Mouse (Mus musculus) thymus, postnatal 36 days (tissue): ENCODE measurements at regions not wholly inside any gene's neighbourhood (a gene's known extent, or its start where the extent isn't known, plus 50 kb on each side); places are given as distances from the start of the nearest gene placed in this dataset.

Experiments used
- DNase-seq, 2 experiments: peaks; one replicate each; pipeline ENCODE4 v3.0.0; 2022; ENCODE audit warnings: mixed read lengths in 2 of 2

DNA sequence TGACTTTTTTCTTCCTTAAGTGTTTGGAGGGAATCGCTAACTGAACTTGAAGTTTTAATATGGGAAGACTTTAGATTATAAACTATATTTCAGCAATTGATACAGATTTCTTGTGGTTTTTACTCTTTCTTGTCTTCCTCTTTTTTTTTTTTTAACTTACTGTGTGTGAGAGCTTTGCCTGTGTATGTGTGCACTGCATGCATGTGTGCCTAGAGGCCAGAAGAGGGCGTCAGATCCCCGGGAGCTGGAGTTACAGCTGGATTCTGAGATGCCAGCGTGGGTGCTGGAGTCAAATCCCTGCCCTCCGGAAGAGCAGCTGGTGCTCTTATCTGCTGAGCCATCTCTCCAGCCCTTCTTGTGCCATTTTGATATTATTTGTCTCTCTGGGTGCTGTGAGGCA lies 129.6 kb downstream of the Trim33 start:
- DNase-seq, result no peak

DNA sequence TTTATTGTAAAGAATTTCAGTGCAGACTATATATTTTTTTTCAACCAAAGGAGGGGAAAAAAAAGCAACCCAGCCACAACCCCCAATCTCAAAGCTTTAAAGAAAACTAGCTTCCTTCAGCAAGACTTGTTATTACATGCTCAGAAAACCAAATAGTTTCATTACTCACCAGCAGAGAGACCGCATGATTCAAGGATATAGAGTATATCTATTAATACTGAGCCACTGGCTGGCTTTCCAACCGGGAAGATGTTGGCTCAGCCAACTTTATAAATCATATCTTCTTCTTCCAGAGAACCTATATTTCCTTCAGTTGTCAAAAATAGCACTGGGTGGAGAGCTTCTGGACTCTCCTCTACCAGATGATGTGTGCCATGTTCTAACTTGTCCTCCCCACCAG lies 133.2 kb downstream of the Trim33 start:
- DNase-seq, result no peak

DNA sequence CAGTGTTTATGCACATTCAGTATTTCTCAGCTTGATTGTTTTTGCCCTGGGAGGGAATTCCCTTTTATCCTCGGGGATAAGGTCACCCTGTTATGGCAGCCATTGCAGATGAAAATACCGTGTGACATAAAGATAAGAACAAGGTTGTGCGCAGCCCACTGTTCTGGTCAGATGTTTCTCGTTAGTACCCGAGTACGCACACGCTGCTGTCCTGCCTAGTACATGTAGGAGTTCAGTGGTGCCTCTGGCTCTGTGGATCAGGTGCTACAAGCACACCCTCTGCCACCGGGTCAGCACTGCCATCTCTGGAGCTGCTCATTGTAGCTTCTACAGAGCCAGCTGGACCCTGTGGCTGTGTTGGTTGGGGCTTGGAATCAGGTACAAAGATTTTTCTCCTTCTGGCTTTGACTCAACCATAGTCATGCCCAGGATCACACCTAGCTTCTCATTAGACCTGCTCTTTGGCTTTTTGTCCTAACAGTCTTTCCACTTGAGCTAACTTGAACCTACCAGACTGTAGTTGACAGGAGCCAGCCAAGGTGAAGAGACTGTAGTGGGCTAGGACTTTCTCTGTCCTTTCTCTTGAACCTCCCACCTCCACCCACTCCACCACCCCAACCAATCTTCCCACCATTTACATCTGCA lies 136.1 kb downstream of the Trim33 start:
- DNase-seq, result no peak

DNA sequence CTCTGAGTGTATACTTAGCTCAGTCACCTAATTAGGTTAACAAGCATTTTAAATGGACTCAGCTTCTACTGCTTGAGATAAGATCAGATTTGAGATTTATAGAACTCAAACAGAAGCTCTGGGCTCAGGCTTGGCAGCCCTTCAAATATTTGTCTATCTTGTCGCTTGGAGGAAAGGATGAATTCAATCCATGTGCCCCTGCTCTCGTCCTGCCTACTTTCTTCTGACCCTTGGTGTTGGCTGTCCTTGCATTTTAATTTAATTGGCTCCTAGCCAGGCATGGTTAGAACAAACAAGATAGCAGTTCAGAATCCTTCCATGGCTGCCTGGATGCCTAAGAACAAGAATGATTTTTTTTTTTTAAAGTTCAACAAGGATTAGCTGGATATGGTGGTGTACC lies 137.2 kb downstream of the Trim33 start:
- DNase-seq, result no peak

DNA sequence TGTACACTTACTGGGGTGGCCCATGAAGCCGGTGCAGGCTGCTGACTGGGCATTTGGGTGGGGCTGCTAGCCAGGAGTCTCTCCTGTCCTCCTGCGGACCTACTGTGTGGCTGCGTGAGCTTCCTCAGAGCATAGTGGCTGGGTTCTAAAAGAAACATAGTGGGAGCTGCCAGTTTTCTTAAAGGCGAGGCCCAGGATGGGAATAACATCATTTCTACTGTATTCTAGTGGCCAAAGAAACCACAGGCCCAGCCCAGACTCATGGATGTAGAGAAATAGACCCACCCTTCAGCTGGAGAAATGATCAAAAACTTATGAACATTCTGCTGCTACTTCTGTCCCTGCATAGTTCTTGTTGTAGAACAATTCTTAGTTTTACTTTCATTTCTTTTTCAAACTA lies 138.7 kb downstream of the Trim33 start:
- no peak for DNase-seq

DNA sequence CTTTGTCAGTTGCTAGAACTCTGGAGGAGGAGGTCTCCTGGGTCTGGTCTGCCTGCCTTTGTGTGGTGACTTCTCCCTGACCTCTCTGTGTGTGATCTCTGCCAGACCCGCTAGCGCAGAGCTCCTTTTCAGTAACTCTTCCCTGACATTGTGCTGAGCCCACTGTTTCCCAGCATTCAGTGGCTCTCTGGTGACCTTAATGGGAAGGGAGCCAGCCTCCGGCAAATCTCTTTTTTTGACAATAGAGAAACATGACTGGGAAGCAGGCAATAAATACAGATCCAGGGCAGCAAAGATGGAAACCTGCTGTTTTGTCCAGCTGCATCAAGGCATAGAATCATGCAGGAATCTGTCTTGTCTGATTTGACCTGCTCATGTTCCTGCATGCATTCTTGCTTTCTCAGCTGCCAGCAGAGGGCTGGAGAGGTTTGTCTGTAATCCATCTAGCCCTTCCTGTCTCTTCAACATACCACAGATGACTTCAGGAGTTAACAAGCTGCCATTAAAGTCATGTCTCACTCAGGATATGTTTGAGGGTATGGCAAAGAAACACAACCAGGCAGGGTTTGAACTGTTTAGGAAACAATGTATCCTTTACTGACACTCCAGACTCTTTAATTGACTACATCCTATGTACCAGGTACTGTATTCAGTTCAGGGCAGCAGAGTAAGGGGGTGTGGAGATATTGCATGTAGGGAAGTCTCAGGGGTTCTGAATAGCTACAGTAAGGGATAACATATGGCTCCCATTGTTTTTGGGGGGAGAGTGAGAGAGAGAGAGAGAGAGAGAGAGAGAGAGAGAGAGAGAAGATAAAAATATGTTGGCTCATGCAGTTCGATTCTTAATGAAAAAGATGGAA lies 140.9 kb downstream of the Trim33 start:
- DNase-seq, result no peak

DNA sequence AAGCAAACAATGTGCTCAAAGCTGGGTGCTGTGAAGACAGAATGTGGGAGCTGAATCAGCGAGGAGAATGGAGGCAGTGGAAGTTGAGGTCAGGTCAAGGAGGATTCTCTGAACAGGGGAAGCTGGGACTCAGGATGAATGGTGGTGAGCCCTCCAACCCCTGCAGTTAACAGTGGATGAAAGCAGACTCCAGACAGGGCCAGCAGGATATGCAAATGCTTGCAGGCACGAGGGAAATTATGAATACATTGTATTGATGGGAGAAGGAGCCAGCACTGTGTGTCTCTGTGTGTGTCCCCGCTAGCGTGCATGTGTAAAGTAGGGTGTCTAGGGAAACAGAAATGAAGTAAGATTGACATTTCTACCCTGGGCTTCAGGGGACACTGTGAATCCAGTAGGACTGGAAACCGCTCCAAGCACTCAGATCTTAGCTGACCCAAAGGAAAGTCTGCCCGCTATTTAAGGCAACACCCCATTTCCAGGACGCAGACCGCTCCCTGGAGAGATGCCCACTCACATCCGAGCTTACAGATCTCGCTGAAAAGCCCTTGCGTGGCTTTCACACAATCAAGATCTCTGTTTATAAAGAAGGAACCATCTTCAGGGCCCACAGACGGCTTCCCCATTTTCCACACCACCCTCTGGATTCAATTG lies 141.7 kb downstream of the Trim33 start:
- no peak for DNase-seq

DNA sequence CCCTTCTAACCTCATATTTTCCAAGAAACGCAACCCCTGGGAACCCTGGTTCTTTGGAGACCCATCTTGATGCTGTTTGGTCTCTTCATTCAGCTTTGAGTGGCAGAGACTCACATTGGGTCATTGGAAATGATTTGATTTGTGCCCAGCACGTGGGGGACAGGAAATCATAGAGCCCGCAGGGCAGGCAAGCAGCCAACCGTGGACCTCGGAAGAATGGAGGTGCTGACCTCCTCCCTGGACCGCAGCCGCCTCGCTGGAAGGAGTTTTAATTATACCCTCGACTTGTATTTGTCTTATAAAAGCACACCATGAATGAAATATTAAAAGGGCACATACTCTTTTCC lies 142.2 kb downstream of the Trim33 start:
- DNase-seq, result no peak

DNA sequence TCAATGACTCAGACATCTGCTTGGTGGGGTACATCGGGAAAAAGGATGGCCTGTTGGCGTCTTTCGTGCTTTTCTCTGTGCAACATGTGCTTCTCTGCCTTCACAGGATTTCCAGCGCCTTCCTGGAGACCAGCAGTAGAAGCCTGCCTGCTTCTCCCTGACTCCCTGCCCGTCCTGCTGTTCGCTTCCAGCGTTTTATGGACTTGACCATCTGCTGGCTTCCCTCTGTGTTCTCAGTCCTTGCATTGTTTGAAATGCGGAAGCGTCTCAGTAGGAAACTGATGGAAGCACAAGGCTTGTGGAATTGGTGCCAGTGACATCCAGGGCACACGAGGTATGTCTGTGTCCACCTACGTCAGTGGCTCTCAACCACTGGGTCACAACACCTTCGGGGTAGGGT lies 143.7 kb downstream of the Trim33 start:
- no peak for DNase-seq

DNA sequence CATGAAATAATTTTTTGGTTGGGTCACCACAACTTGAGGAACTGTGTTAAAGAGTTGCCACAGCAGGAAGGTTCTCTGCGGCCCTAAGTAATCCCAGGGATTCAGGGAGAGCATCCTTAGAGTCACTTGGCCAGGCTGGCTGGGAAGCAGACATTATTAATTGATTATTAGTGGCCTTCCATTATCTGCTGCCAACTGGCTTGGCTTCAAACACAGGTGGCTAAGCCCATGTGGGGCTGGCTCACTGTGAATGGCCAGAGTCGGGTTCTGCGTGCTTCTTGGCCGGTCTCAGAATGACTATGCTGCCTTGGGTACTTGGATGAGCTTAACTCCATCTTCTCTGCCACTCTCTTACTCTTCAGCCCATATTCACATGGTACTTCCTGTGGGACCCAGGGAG lies 144.2 kb downstream of the Trim33 start:
- DNase-seq, result no peak

DNA sequence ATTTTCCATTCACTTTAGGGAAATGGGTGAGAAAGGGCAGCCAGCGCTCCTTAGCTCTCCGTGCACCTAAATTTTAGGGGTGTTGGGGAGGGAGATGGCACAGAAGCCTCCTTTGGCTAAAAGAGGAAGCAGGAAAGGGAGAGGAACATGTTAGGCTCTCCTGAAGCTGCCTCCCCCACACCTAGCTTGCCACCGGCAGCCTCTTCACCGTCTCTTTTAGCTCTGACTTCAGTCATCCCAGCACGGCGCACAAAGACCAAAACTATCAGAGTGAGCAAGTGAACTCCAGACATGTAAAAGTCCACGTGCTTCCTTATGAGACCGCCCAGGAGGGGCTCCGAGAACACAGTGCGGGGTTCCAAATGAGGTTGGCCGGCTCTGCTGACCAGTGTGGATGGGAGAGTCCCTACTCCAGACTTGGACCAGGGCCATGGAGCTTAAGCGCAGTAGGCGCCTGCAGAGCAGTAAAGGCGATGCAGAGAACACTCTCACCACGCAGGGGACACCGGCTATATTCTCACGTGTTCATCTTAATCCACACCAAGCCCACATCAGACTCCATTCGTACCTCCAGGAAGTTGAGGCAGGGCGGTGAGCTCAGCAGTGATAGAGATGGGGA lies 146.8 kb downstream of the Trim33 start:
- no peak for DNase-seq

DNA sequence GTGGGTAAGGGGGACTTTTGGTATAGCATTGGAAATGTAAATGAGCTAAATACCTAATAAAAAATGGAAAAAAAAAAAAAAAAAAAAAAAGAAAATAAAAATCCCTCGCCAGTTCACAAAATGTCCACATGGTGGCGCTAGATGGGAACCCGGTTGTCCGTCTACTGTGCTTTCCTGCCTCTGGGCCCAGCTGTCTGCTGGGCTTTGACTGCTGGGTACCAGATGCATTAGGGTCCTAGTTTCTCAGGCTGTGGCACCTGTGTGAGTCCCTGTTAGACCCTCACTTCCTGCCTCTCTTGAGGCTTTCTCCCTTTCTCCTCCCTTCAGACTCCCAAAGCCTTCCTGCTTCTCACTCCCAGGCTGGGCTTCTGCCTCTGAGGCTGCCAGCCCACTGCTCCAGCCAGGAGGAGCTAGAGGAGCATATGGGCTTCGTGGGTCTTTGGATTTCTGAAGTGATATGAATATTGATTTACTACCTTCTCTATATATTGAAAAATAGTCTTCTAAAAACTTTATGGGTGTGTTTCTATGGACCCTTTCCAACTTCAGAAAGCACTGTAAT lies 145.7 kb upstream of the Syt6 start:
- peak; percentile 33 to 45 for DNase-seq

DNA sequence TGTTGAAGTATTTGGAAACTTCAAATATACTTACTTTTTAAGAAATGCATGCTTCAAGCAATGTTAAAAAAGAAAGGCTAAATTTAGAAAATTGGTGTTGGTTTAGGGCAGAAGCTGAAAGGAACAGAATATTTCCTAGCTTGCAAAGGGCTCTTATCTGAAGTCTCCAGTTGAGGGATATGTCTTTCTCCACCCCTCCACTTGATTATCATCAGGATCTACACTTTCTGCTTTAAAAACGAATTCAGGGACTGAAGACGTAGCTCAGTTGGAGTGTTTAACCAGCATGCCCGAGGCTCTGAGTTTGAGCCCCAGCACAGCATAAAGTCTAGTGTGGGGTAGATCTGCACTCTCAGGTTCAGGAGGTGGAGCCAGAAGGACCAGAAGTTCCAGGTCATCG lies 144.9 kb upstream of the Syt6 start:
- no peak for DNase-seq

DNA sequence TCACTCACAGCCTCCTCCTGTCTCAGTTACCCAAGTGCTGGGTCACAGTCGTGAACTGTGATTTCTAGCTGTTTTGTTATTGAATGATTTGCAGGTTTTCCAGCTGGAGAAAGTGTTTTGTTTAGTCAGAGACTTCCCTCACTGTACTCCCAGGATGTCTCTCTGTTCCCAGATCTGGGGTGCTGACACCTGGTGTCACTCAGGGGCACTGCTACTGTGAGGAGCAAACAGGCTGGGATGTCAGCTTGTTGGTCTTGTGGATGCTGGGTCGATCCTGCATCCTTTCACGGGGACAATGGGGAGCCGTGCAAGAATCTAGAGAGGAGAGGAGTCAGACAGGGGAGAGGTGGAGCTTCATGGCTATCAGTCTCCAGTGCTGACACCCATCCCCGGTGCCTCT lies 142.8 kb upstream of the Syt6 start:
- DNase-seq, result peak; percentile 27 to 39

DNA sequence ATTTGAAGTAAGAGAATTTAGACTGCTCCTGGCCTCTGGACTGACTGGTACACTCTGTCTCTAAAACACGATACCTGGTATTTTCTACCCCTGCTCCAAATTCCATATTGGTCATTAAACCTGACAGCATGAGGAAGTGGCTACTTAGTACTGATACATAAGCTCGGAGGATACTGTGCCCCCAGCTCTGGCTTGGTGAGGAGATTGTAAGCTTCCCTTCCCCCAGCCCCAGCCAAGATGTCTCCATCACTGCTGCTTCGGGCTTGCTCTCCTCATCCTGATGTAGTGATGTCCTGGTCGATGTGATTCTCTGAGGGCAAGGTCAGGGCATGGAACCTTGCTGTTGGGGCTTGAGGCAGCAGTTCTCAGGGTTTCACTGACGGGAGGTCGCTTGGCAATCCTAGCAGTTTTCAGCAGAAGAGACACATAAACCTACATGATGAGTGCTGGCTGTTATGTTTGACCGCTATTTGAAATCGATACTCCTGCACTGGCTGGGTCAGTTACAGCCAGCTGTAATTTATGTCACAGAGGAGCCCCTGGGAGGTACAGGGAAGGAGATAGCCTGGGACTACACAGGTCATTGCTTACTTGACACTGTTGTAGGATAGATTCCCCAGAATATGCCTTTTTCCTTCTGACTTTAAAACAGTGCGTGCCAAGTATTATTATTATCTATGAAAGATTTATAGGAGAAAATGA lies 138.0 kb upstream of the Syt6 start:
- no peak for DNase-seq

DNA sequence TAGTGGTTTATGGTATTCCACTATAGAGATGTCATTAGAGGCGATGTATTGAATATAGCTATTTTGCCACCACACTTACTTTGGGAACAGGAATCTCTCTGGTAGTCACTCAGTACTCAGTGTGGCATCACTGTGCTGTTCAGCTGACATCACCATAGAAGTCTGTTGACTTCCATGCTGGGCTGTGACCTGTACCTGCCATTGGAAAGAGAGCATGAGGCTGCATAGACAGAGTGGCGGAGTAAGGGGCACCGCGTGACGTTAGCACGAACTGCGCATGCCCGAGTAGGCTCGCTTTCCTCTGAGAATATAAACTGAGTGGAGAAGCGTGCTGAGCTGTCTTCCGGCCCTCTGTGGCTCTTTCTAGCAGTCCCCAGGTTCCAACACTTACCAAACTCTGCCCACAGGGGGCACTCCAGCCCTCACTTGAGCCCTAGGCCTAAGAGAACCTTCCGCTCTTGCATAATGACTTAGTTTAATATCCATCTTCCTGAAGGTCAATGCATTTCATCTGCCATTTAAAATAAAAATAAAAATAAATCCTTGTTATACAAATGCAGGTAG lies 136.2 kb upstream of the Syt6 start:
- peak; percentile 78 to 79 for DNase-seq

DNA sequence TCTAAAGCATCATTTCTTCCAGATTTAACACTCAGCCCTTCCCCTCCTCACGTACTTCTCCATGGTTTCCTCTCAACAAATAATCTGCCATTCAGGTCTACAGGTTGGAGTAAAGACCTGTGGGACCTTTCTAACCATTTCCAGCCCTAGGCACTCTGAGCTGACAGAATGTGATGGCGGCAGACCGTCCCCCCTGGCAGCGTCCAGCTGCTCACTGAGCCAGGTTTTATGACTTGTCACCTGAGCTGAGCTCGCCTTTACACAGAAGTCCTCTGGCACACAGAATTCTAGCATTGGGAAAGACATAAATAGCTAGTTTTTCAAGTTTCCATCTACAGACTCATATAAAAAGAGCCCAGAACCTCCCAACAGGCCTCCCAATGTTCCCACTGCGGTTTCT lies 131.8 kb upstream of the Syt6 start:
- DNase-seq, result no peak

DNA sequence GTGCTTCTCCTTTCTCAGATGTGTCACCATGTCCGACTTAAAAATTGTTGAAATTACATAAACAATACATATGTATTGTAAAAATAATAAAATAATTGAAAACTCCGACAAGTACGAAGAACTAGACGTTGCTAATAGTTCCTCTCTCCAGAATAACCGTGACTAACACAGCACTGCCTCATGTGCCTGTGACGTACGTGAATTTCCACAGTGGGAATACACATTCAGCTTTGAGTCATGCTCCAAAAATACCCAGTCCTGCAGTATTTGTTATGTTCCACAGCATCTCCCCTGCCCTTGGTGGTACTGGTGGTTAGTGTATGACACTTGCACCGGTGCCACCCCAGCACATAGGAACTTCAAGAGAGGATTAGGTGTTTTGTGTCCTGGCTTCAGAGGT lies 129.2 kb upstream of the Syt6 start:
- DNase-seq, result no peak

DNA sequence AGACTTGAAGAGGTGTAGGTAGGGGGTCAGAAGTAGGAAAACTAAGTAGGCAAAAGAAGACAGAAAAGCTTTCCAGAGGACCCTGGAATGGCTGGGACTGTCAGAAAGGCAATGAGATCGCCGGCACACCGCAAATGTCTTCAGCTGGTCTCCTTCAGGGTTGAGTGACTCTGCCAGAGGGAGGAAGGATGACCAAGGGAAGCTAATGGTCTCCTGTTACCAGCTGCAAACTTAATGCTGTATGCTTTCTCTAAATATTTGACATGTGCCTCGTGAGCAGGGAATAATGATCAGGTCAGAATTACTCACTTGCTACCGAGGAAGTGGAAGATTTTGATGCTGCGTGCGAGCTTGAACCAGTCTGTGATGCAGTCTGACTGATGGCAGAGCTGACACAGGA lies 125.2 kb upstream of the Syt6 start:
- DNase-seq, result no peak

DNA sequence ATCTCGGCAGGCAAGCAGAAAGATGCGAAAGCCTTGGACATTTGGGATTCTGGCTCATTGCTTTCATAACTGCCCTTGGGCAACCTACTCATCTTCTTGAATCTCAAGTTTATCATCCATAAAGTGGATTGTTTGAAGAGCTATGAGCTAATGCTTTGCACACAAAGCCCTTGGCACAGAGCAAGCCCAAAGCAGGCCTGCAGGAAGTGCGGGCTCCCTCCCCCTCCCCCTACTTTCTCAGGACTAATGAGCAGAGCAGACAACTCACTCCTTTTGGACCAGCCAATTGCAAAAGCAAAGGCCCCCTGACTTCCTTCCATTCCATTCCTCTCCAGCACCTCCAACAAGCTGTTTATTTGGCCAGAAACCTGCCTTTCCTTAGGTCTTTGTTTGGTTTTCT lies 123.1 kb upstream of the Syt6 start:
- DNase-seq, result no peak

DNA sequence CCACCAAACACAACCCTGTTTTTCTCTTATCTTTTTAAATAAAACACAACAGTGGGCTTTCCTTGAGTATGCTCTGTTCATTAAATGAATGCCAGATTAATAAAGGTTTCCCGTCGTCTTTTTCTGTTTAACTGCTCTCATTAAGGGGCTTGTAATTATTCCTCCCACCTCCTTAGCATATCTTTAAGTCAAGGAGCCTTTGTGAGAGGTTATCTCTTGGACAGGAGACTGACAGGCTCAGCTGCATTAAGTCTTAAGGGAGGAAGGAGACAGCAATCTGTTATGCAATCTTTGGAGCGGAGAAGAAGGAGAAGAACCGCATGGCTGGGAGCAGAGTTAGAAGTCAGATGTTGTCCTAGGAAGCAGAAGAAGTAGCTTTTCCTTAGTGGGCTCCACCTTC lies 111.3 kb upstream of the Syt6 start:
- no peak for DNase-seq

DNA sequence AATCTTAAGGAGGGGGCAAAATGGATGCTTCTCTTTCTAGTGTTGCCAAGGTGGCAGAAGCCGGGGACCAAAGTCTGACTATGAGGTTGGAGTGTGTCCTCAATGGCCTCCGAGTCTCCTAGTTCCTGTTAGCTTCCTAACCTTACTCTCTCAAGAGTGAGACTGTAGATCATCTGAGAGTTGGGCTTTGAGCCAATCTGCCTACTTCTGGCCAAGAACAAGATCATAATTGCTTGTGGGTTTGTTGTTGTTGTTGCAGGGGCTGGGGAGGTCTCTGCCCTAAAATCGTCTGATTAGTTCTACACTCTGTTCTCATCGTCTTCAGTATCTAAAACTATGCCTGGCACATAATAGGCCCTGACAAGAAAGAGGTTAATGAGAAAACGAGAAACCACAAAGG lies 110.8 kb upstream of the Syt6 start:
- DNase-seq, result no peak

DNA sequence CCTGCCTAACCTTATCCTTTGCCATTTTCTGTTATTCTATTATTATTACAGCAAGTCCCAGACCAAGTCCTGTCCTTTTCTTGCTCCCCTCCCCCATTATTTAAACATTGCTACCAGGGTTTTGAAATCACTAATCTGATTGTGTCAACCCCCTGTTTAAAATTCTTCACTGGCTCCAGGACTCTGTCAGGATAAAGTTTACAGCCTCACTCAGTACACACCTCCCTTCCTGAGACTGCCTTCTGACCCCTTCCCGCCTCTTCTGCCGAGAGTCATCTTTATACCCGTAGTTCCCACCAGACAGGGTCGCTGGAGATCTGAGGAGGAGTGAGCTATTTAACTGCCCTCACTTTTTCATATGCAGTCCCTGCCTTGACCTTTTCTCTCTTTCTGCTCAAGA lies 110.3 kb upstream of the Syt6 start:
- no peak for DNase-seq
